Mouse (Mus musculus) hindbrain, embryonic 10.5 days (tissue): ENCODE data around the gene Slc12a6. TPM values are rescaled to one million over a fixed set of nuclear protein-coding genes. Genes with fewer than 3 reads are reported as not detected.
A peak's percentile ranks its signal among the peaks of the same experiment; 100 is the strongest.
"Not testable (repeated sequence)": the region's sequence is repeated elsewhere in the genome, so short reads cannot be mapped to it uniquely, and the experiment has no call there.

Experiments used
- DNase-seq: peaks from one replicate; pipeline ENCODE4 v3.0.0-alpha.2; 2017; ENCODE audit warnings: low spot score
- H3K27ac ChIP-seq: fragments of 300-500 bp; sonication (generic); 2 replicates; pipeline ENCODE4 v1.5.1; 2016; ENCODE audit warnings: mild to moderate bottlenecking, moderate library complexity
- H3K27me3 ChIP-seq: fragments of 300-500 bp; sonication (generic); 2 replicates; pipeline ENCODE4 v1.6.1; 2016; ENCODE audit warnings: mild to moderate bottlenecking; ENCODE audit not compliant: poor library complexity, insufficient read depth, severe bottlenecking
- H3K36me3 ChIP-seq: fragments of 300-500 bp; sonication (generic); 2 replicates; pipeline ENCODE4 v1.6.1; 2016; ENCODE audit warnings: mild to moderate bottlenecking, moderate library complexity
- H3K4me1 ChIP-seq: fragments of 300-500 bp; sonication (generic); replicated peaks from 2 replicates; pipeline ENCODE4 v1.6.1; 2016; ENCODE audit warnings: mild to moderate bottlenecking
- H3K4me3 ChIP-seq: fragments of 300-500 bp; sonication (generic); 2 replicates; pipeline ENCODE4 v1.5.1; 2016; ENCODE audit warnings: mild to moderate bottlenecking, moderate library complexity
- H3K9me3 ChIP-seq: fragments of 300-500 bp; sonication (generic); 2 replicates; pipeline ENCODE4 v1.6.1; 2016; ENCODE audit warnings: mild to moderate bottlenecking, moderate library complexity
- WGBS: fragments of 180-500 bp; shearing (Covaris S2); methylation state at CpG from one replicate; pipeline ENCODE4 v1.1.7; 2016; 5-methylcytosine and 5-hydroxymethylcytosine counted together
- polyA plus RNA-seq: library from polyadenylated mRNA; unstranded; fragments of >200 nt; fragmentation: Nextera tagmentation; extraction: Ambion mirVana; gene quantifications from 2 replicates; pipeline ENCODE4 v1.2.1, GENCODE M21; 2016

The Slc12a6 gene
- polyA plus RNA-seq, 1 experiment from 2014 or later: 8.7 TPM

GRCm38 (mm10) chr2:112267547-112268269, 2.1 kb downstream of the Slc12a6 start:
- Histone ChIP-seq H3K27ac (no peak overlapping the region), H3K4me3 (peak overlapping the region; percentile 84), H3K4me1 (peaks cover 35% of the 10 kb centered on the region), H3K36me3 (no peaks in the 10 kb centered on the region), H3K27me3 (no peaks in the 10 kb centered on the region), H3K9me3 (no peaks in the 10 kb centered on the region)
- 84% methylated on average over 8 of the region's 8 CpGs for WGBS
- DNase-seq: no peak

DNA sequence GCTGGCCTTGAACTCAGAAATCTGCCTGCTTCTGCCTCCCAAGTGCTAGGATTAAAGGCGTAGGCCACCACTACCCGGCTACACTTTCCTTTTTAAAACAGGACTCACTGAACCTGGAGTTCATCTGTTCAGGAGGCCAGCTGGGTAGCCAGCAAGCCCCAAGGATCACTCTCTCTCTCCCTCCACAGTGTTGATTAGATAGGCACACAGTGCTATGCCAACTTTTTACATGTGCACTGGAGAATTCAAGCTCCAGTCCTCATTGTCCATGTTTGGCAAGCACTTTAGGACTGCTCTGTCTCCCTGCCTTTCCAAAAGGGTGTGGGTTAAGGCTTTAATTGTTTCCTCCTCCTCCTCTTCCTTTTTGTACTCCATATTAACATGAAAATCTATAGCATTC, 4.4 kb downstream of the Slc12a6 start:
- Histone ChIP-seq H3K4me3 (no peak overlapping the region), H3K36me3 (no peaks in the 10 kb centered on the region)
- WGBS: 88% methylated on average over 2 of the region's 2 CpGs

DNA sequence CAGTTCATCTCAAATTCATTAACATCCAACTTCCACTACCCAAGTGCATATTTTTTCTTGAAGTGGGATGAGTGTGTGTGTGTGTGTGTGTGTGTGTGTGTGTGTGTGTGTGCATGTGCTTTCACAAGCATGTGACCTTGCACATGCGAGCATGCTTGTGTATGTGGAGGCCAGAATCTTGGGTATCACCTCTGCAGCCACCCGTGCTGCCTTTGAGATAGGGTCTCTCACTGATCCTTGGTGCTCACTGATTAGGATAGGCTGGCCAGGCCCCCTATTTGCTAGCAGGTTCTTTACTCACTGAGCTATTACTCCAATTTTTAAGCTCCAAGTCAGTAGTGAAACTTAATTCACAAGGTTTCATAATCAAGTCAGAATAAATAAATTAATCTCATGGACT, 7.3 kb downstream of the Slc12a6 start:
- Histone ChIP-seq H3K27ac (no peak overlapping the region), H3K4me1 (0 out of 2 replicates have a peak, but pooled peaks cover under 1% of the 10 kb centered on the region), H3K4me3 (no peak overlapping the region), H3K27me3 (no peaks in the 10 kb centered on the region), H3K36me3 (no peaks in the 10 kb centered on the region), H3K9me3 (no peaks in the 10 kb centered on the region)
- DNase-seq: no peak
- WGBS: 82% methylated on average over 2 of the region's 2 CpGs

More for the DNA sequence above, 4.4 kb downstream of the Slc12a6 start:
- no peaks in the 10 kb centered on the region for H3K27me3 ChIP-seq
- H3K27ac ChIP-seq: no peak overlapping the region
- DNase-seq: no peak
- H3K9me3 ChIP-seq: no peaks in the 10 kb centered on the region
- peaks cover 26% of the 10 kb centered on the region for H3K4me1 ChIP-seq

- WGBS: 92% methylated on average over 6 of the region's 6 CpGs
- no peaks in the 10 kb centered on the region for H3K9me3 ChIP-seq
- H3K4me1 ChIP-seq: no peaks in the 10 kb centered on the region
- no peaks in the 10 kb centered on the region for H3K27me3 ChIP-seq
- H3K4me3 ChIP-seq: no peak overlapping the region
- H3K27ac ChIP-seq: no peak overlapping the region
- DNase-seq: no peak
- H3K36me3 ChIP-seq: no peaks in the 10 kb centered on the region
These were observed 7.8 kb downstream of the Slc12a6 start for GRCm38 (mm10) chr2:112273474-112273873.

- H3K4me3 ChIP-seq: no peak overlapping the region
- 94% methylated on average over 3 of the region's 3 CpGs for WGBS
- H3K36me3 ChIP-seq: no peaks in the 10 kb centered on the region
- no peak overlapping the region for H3K27ac ChIP-seq
- no peaks in the 10 kb centered on the region for H3K27me3 ChIP-seq
- no peaks in the 10 kb centered on the region for H3K9me3 ChIP-seq
- no peak for DNase-seq
- no peaks in the 10 kb centered on the region for H3K4me1 ChIP-seq
These were observed 11.2 kb downstream of the Slc12a6 start for GRCm38 (mm10) chr2:112276870-112277269.

DNA sequence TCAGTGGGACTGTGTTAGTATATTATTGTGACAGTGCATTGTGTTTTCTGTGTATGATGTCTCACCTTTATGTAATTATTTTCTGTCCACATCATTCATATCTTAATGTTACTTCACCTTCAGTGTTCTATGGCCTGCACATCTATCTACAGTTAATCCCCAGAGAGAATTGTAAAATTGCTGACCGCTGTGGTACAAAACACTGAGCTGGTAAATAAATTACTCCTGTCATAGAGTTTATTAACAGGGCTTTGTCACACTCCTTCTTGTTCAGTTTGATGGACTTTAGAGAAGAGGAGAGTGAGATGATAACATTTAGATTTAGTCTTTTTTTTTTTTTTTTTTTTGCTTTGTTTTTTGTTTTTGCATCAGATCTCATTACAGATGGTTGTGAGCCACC, 17.2 kb downstream of the Slc12a6 start:
- no peaks in the 10 kb centered on the region for H3K27me3 ChIP-seq

DNA sequence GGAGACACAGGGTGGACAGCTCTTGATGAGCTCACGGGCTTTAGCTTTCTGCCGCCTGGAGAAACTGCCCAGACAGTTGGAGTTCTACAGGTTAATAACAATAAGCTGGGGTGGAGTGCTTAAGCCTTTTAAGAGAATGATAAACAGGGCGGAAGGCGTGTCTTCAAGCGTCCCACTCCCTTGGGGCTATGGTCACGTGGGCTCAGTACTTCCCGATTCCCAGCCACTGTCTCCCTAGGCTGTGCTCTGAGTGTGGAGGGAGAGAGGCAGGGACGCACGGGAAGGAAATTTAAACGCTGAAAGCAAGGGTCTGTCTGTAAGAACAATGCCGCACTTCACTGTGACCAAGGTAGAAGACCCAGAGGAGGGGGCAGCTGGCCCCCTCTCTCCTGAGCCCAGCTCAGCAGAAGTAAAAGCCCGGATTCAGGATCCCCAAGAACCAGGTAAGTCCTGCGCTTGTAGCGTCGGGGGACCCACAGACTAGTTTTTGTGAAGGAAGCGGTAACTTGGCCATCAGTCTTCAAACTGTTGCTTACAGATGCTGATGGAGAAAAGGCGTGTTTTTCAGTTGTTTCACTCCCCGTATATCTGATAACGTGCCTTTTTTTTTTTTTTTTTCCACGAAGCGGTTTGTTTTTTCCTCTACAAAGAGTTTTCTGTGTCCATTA, 18.9 kb downstream of the Slc12a6 start:
- 3% methylated on average over 21 of the region's 21 CpGs for WGBS
- peak overlapping the region; percentile 85 for H3K27ac ChIP-seq

More for the DNA sequence above, 17.2 kb downstream of the Slc12a6 start:
- no peaks in the 10 kb centered on the region for H3K9me3 ChIP-seq
- H3K36me3 ChIP-seq: no peaks in the 10 kb centered on the region
- DNase-seq: no peak
- H3K4me1 ChIP-seq: peaks cover 13% of the 10 kb centered on the region; the same call in 1 of the 2 replicates
- H3K27ac ChIP-seq: no peak overlapping the region
- 88% methylated on average over 1 of the region's 1 CpGs for WGBS
- no peak overlapping the region for H3K4me3 ChIP-seq

DNA sequence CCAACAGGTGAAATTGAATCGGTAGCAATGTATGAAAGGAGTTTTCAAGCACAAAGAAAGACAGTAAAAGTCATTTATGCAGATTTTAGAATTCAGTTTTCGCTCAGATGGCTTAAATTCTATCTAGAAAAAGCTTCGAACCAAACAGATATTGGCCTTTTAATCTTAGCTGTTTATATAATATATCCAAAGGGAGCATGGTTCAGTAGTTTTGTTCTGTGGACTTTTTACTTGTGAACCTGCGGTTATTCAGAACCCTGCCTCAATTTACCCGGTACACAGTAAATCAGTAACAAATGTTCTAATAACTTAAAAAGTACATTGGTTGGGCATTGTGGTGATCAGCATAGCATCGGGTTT, 19.4 kb downstream of the Slc12a6 start:
- peaks cover 13% of the 10 kb centered on the region; the same call in 1 of the 2 replicates for H3K4me1 ChIP-seq
- 66% methylated on average over 6 of the region's 6 CpGs for WGBS
- no peaks in the 10 kb centered on the region for H3K27me3 ChIP-seq
- DNase-seq: no peak
- no peaks in the 10 kb centered on the region for H3K9me3 ChIP-seq
- no peaks in the 10 kb centered on the region for H3K36me3 ChIP-seq
- no peak overlapping the region for H3K27ac ChIP-seq
- peak overlapping the region; percentile 65 for H3K4me3 ChIP-seq

More for the DNA sequence above, 18.9 kb downstream of the Slc12a6 start:
- no peaks in the 10 kb centered on the region for H3K9me3 ChIP-seq
- peak overlapping the region; percentile 65 for H3K4me3 ChIP-seq
- H3K27me3 ChIP-seq: no peaks in the 10 kb centered on the region
- H3K36me3 ChIP-seq: no peaks in the 10 kb centered on the region
- peaks cover 13% of the 10 kb centered on the region; the same call in 1 of the 2 replicates for H3K4me1 ChIP-seq
- DNase-seq: peak; percentile 65

GRCm38 (mm10) chr2:112286062-112286461, 20.4 kb downstream of the Slc12a6 start:
- H3K36me3 ChIP-seq, H3K27ac ChIP-seq, H3K27me3 ChIP-seq, H3K9me3 ChIP-seq, DNase-seq, H3K4me3 ChIP-seq: not testable (repeated sequence)
- H3K4me1 ChIP-seq: peaks cover 13% of the 10 kb centered on the region; the same call in 1 of the 2 replicates
- WGBS: 98% methylated on average over 1 of the region's 1 CpGs

DNA sequence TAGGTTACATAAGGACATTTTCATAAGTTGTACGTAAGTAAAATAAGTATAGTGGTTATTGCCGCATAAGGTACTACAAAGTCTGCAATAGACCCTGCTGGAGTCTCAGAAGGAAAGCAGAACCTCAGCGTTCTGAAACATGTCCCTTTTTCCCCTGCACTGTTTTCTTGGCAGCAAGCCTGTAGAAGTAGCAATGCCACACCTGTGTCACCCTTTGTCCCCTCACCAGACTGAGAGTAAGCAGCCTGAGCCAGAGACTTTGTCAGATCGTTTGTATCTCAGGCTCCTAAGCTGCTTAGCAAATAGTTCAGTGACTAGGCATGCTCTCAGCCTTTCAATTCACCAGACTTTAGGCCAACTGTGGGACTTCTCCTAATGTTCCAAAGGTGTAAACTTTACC, 21.4 kb downstream of the Slc12a6 start:
- no peak overlapping the region for H3K27ac ChIP-seq
- H3K9me3 ChIP-seq: no peaks in the 10 kb centered on the region
- H3K4me1 ChIP-seq: peaks cover 13% of the 10 kb centered on the region; the same call in 1 of the 2 replicates
- DNase-seq: no peak
- WGBS: 73% methylated on average over 4 of the region's 4 CpGs
- no peak overlapping the region for H3K4me3 ChIP-seq
- no peaks in the 10 kb centered on the region for H3K36me3 ChIP-seq
- H3K27me3 ChIP-seq: no peaks in the 10 kb centered on the region

DNA sequence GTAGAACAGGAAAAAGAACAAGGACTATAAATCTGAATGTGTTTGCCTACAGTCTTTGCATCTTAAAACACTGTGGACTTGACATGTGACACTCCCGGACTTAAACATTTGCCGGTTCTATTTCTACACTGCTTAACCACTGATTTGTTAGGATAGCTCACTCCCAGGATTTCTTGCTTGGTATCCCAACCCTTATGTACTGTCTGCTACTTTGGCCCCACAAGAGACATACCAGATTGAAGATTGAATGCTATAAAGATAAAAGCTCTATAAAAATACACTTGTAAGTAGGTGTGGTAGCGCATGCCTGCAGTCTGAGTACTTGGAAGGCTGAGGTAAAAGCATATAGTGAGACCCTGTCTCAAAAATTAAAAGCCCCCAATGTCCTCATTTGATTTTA, 23.9 kb downstream of the Slc12a6 start:
- Histone ChIP-seq H3K9me3 (no peaks in the 10 kb centered on the region), H3K4me1 (peaks cover 8% of the 10 kb centered on the region; the same call in 1 of the 2 replicates), H3K36me3 (no peaks in the 10 kb centered on the region), H3K27me3 (no peaks in the 10 kb centered on the region), H3K27ac (no peak overlapping the region), H3K4me3 (no peak overlapping the region)
- DNase-seq: no peak
- 96% methylated on average over 3 of the region's 3 CpGs for WGBS

GRCm38 (mm10) chr2:112292823-112293222, 27.2 kb downstream of the Slc12a6 start:
- Histone ChIP-seq H3K4me3 (no peak overlapping the region), H3K4me1 (no peaks in the 10 kb centered on the region), H3K9me3 (no peaks in the 10 kb centered on the region), H3K36me3 (no peaks in the 10 kb centered on the region), H3K27ac (no peak overlapping the region), H3K27me3 (no peaks in the 10 kb centered on the region)
- DNase-seq: no peak
- 87% methylated on average over 2 of the region's 2 CpGs for WGBS

DNA sequence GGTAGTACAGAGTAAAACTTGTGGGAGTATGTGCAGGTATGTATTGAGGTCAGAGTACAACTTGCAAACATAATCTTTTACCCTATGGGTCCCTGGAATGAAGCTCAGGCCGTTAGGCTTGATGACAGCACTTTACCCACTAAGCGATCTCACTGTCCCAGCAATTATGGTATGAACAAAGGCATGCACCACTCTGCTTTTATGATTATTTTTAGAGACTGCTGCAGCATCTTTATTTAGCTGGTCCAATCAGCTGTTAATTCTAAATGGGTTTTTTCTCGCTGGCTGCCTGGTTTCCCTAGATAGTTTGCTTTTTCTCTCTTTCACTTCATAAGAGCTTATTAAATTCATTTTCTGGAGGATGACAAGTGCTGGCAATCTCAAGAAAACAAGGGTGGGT, 30.6 kb downstream of the Slc12a6 start:
- no peak overlapping the region for H3K27ac ChIP-seq
- no peak for DNase-seq
- no peaks in the 10 kb centered on the region for H3K36me3 ChIP-seq
- H3K27me3 ChIP-seq: no peaks in the 10 kb centered on the region
- WGBS: 92% methylated on average over 3 of the region's 3 CpGs
- H3K4me3 ChIP-seq: no peak overlapping the region
- H3K4me1 ChIP-seq: no peaks in the 10 kb centered on the region
- H3K9me3 ChIP-seq: no peaks in the 10 kb centered on the region
